ENCODE assay signal across 7 mouse cellular contexts in the genomic region with DNA sequence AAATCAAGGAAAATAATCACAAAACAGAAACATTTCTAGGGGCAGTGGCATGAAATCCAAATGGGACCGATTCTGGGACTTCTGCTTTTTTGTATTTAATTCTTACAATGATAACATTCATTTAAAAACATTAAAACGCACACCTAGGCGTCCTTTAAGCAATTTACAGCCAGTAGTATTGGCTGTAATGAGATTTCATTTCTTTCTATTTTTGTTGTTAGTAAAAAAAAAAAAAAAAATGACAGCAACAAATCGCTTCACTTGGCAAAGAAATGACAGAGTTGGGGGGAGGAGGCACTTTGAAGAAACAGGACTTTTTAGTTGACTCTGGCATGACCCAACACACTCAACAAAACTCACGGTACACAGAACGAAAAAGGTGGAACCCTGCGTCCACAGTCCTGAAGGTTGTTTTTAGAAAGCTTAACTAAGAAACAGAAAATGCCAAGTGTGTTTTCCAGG. TPM values are rescaled to one million over a fixed set of nuclear protein-coding genes. Genes with fewer than 3 reads are reported as not detected.
A peak's percentile ranks its signal among the peaks of the same experiment; 100 is the strongest.
DNase-seq lines count a peak whose midpoint lies in the region; ATAC-seq lines count a peak whose summit lies in the region.

No protein-coding gene starts in this region.

- ATAC-seq in megakaryocyte, adult 5-6 weeks (ENCODE audit: poor library complexity, severe bottlenecking): no peak
- ATAC-seq in liver, embryonic 12.5 days: no peak
- no peak for ATAC-seq in stomach, embryonic 16.5 days (ENCODE audit: insufficient read depth, low FRiP score)

- H3K36me3 ChIP-seq in megakaryocyte, embryonic 14.5 days (replicated peaks; ENCODE audit: low read length): peaks cover 13% of the 10 kb centered on the region
- no peaks in the 10 kb centered on the region for H3K36me3 ChIP-seq in forebrain, embryonic 10.5 days (replicated peaks)
- H3K36me3 ChIP-seq in liver, embryonic 12.5 days: peaks cover 6% of the 10 kb centered on the region
- H3K36me3 ChIP-seq in stomach, embryonic 16.5 days (ENCODE audit: control insufficient read depth, insufficient read depth, low read length): no peaks in the 10 kb centered on the region

- WGBS in forebrain, embryonic 10.5 days: 24% methylated on average over 7 of the region's 7 CpGs
- WGBS in liver, embryonic 12.5 days (ENCODE audit: insufficient replicate concordance): 10% methylated on average over 7 of the region's 7 CpGs
- 14% methylated on average over 7 of the region's 7 CpGs for WGBS in stomach, embryonic 16.5 days

- peak overlapping the region; percentile 94 for H3K4me3 ChIP-seq in megakaryocyte, embryonic 14.5 days (replicated peaks)
- peak overlapping the region; percentile 94 for H3K4me3 ChIP-seq in forebrain, embryonic 10.5 days
- peak overlapping the region; percentile 97 for H3K4me3 ChIP-seq in liver, embryonic 12.5 days
- H3K4me3 ChIP-seq in stomach, embryonic 16.5 days (replicated peaks; ENCODE audit: low read length): peak overlapping the region; percentile 99

- peaks cover 8% of the 10 kb centered on the region for H3K9me3 ChIP-seq in megakaryocyte, embryonic 14.5 days
- no peaks in the 10 kb centered on the region; the same call in 1 of the 2 replicates for H3K9me3 ChIP-seq in forebrain, embryonic 10.5 days
- H3K9me3 ChIP-seq in liver, embryonic 12.5 days (replicated peaks): 0 out of 2 replicates have a peak, but pooled peaks cover 4% of the 10 kb centered on the region
- H3K9me3 ChIP-seq in stomach, embryonic 16.5 days (replicated peaks; ENCODE audit: control insufficient read depth, low read length): peaks cover 4% of the 10 kb centered on the region; the same call in 1 of the 2 replicates

- H3K4me2 ChIP-seq in liver, embryonic 12.5 days: peak overlapping the region; percentile 78
- peak overlapping the region; percentile 67 for H3K4me2 ChIP-seq in stomach, embryonic 16.5 days (ENCODE audit: low read depth, low read length)

- H3K27ac ChIP-seq in forebrain, embryonic 10.5 days: peak overlapping the region; percentile 92; the same call in 1 of the 2 replicates
- peak overlapping the region; percentile 98 for H3K27ac ChIP-seq in liver, embryonic 12.5 days
- no peak overlapping the region for H3K27ac ChIP-seq in stomach, embryonic 16.5 days (ENCODE audit: low read length)

- H3K9ac ChIP-seq in liver, embryonic 12.5 days: peak overlapping the region; percentile 99
- H3K9ac ChIP-seq in stomach, embryonic 16.5 days (ENCODE audit: low read length): peak overlapping the region; percentile 94

- peaks cover 27% of the 10 kb centered on the region for H3K4me1 ChIP-seq in megakaryocyte, embryonic 14.5 days
- H3K4me1 ChIP-seq in forebrain, embryonic 10.5 days: peaks cover 18% of the 10 kb centered on the region
- H3K4me1 ChIP-seq in liver, embryonic 12.5 days: peaks cover 29% of the 10 kb centered on the region
- H3K4me1 ChIP-seq in stomach, embryonic 16.5 days (ENCODE audit: control insufficient read depth, insufficient read depth, low read length): peaks cover 3% of the 10 kb centered on the region; the same call in 1 of the 2 replicates

- no peak for DNase-seq in forebrain, embryonic 10.5 days (ENCODE audit: extremely low spot score, low spot score)
- no peak for DNase-seq in urinary bladder, postnatal 10 days (ENCODE audit: low spot score)
- DNase-seq in frontal cortex, adult 2 months (ENCODE audit: extremely low spot score in 1 of 2, low spot score in 1 of 2): no peak

- H3K27me3 ChIP-seq in megakaryocyte, embryonic 14.5 days (replicated peaks): no peaks in the 10 kb centered on the region
- H3K27me3 ChIP-seq in forebrain, embryonic 10.5 days (ENCODE audit: poor library complexity, severe bottlenecking): no peaks in the 10 kb centered on the region
- H3K27me3 ChIP-seq in liver, embryonic 12.5 days (replicated peaks): no peaks in the 10 kb centered on the region
- H3K27me3 ChIP-seq in stomach, embryonic 16.5 days (ENCODE audit: control insufficient read depth, insufficient read depth, low read length): no peaks in the 10 kb centered on the region

RNA-seq across cellular contexts. Expression of a gene that starts 1.2 kb away (rescaled TPM):
- polyA plus RNA-seq in megakaryocyte, embryonic 14.5 days (2012; ENCODE audit: insufficient read depth, low replicate concordance): 9.9 and 18.0 TPM in 2 replicates
- total RNA-seq in megakaryocyte, adult 5-6 weeks (2015): 13.6 and 14.2 TPM in 2 replicates
- total RNA-seq in megakaryocyte, adult 5-6 weeks (2017): 16.7 and 17.5 TPM in 2 replicates
- 5.8 and 6.5 TPM in 2 replicates for polyA plus RNA-seq in forebrain, embryonic 10.5 days (2016; fragmentation: Nextera tagmentation; extraction: Ambion mirVana)
- 15.5 and 15.9 TPM in 2 replicates for polyA plus RNA-seq in liver, embryonic 12.5 days (2016; fragmentation: Nextera tagmentation; extraction: Ambion mirVana)
- 16.2 and 17.5 TPM in 2 replicates for polyA plus RNA-seq in stomach, embryonic 16.5 days (2015; fragmentation: Nextera tagmentation; extraction: Ambion mirVana)
- polyA plus RNA-seq in frontal cortex, adult 2 months (2012; rRNA removed): 53.4 and 63.8 TPM in 2 replicates

RNA-seq across cellular contexts. Expression of a gene that starts 1.4 kb away (rescaled TPM):
- polyA plus RNA-seq in megakaryocyte, embryonic 14.5 days (2012; ENCODE audit: insufficient read depth, low replicate concordance): 156 and 160 TPM in 2 replicates
- 174 and 187 TPM in 2 replicates for total RNA-seq in megakaryocyte, adult 5-6 weeks (2015)
- total RNA-seq in megakaryocyte, adult 5-6 weeks (2017): 122 and 145 TPM in 2 replicates
- polyA plus RNA-seq in forebrain, embryonic 10.5 days (2016; fragmentation: Nextera tagmentation; extraction: Ambion mirVana): 79.7 and 90.0 TPM in 2 replicates
- 184 and 196 TPM in 2 replicates for polyA plus RNA-seq in liver, embryonic 12.5 days (2016; fragmentation: Nextera tagmentation; extraction: Ambion mirVana)
- polyA plus RNA-seq in stomach, embryonic 16.5 days (2015; fragmentation: Nextera tagmentation; extraction: Ambion mirVana): 141 and 184 TPM in 2 replicates
- polyA plus RNA-seq in frontal cortex, adult 2 months (2012; rRNA removed): 128 and 140 TPM in 2 replicates

RNA-seq across cellular contexts. Expression of a gene that starts 25.9 kb away (rescaled TPM):
- polyA plus RNA-seq in megakaryocyte, embryonic 14.5 days (2012; ENCODE audit: insufficient read depth, low replicate concordance): not detected in 2 replicates
- total RNA-seq in megakaryocyte, adult 5-6 weeks (2015): 0.27 TPM in 1 of 2 replicates, not detected in the other
- 0.33 TPM in 1 of 2 replicates, not detected in the other for total RNA-seq in megakaryocyte, adult 5-6 weeks (2017)
- 0.11 TPM in 1 of 2 replicates, not detected in the other for polyA plus RNA-seq in forebrain, embryonic 10.5 days (2016; fragmentation: Nextera tagmentation; extraction: Ambion mirVana)
- not detected in 2 replicates for polyA plus RNA-seq in liver, embryonic 12.5 days (2016; fragmentation: Nextera tagmentation; extraction: Ambion mirVana)
- polyA plus RNA-seq in stomach, embryonic 16.5 days (2015; fragmentation: Nextera tagmentation; extraction: Ambion mirVana): 0.04 TPM in 1 of 2 replicates, not detected in the other
- 0.11 and 0.30 TPM in 2 replicates for polyA plus RNA-seq in frontal cortex, adult 2 months (2012; rRNA removed)
